Mouse (Mus musculus) megakaryocyte, embryonic 14.5 days (primary cell): Measurements from ENCODE around the gene U2af2.

Experiments used
- FLI1 ChIP-seq: IDR thresholded peaks from 2 replicates; pipeline ENCODE4 v1.6.1; 2012; ENCODE audit warnings: low read length, inconsistent platforms, mixed read lengths
- GATA1 ChIP-seq: IDR thresholded peaks from 3 replicates; pipeline ENCODE4 v1.6.1; 2012; ENCODE audit warnings: mixed read lengths, low read length, inconsistent platforms, borderline replicate concordance

GRCm38 (mm10) chr7:5059421-5059820 is 2.5 kb upstream of the U2af2 start:
- TF ChIP-seq GATA1 (no peak), FLI1 (no peak)
